ENCODE assay signal across 28 mouse cellular contexts in the genomic region with DNA sequence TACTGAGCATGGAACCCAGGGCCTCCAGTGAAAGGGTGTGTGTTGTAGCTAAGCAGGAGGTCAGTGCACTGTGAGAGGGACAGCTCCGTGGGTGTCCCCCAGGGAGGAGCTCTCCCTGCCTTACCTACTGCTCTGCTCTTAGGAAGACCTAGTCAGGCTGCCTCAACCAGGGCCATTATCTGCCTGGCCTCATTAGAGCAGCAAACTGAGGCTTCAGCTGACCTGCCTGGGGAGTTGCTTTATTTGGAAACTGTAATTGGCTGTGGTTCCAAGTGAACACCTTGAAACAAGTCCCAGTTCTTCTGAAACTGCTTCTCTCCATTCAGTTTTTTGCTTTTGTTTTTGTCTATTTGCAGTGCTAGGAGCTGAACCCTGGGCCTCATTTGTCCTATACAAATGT. TPM values are rescaled to one million over a fixed set of nuclear protein-coding genes. Genes with fewer than 3 reads are reported as not detected.
A peak's percentile ranks its signal among the peaks of the same experiment; 100 is the strongest.
DNase-seq lines count a peak whose midpoint lies in the region; ATAC-seq lines count a peak whose summit lies in the region.
"Had no signal": no experiment of that assay in that cellular context is flagged by ENCODE, and none has a peak within 500 bp of the region (broad histone marks: within the 10 kb centered on the region; RNA-seq: fewer than 3 reads in every experiment).

No protein-coding gene starts in this region.

- no peaks in the 10 kb centered on the region for H3K27me3 ChIP-seq in erythroblast, embryonic 14.5 days (ENCODE audit: control insufficient read depth)
- H3K27me3 ChIP-seq in megakaryocyte, embryonic 14.5 days (replicated peaks): no peaks in the 10 kb centered on the region
- no peaks in the 10 kb centered on the region for H3K27me3 ChIP-seq in liver, embryonic 12.5 days (replicated peaks)
- no peaks in the 10 kb centered on the region for H3K27me3 ChIP-seq in midbrain, embryonic 15.5 days (replicated peaks)
- H3K27me3 ChIP-seq: CH12.LX; forebrain, embryonic 12.5 days; intestine, embryonic 15.5 days; neural tube, embryonic 15.5 days; Patski had no signal

- peak overlapping the region; percentile 35 for H3K4me3 ChIP-seq in erythroblast, embryonic 14.5 days (replicated peaks)
- peak overlapping the region; percentile 31 for H3K4me3 ChIP-seq in megakaryocyte, embryonic 14.5 days (replicated peaks)
- H3K4me3 ChIP-seq in liver, embryonic 12.5 days: 0 out of 2 replicates have a peak overlapping the region, but pooled peaks have one; percentile 2
- H3K4me3 ChIP-seq in midbrain, embryonic 15.5 days: no peak overlapping the region
- H3K4me3 ChIP-seq: forebrain, embryonic 12.5 days; hindbrain, embryonic 10.5 days; intestine, embryonic 15.5 days; midbrain, embryonic 10.5 days; neural tube, embryonic 15.5 days had no signal

- WGBS in liver, embryonic 12.5 days (ENCODE audit: insufficient replicate concordance): 45% methylated on average over 1 of the region's 1 CpGs
- 82% methylated on average over 1 of the region's 1 CpGs for WGBS in midbrain, embryonic 15.5 days

- no peak for ATAC-seq in erythroblast, adult 5-6 weeks (replicated peaks; ENCODE audit: low FRiP score, poor library complexity, severe bottlenecking)
- no peak for ATAC-seq in megakaryocyte, adult 5-6 weeks (ENCODE audit: poor library complexity, severe bottlenecking)
- ATAC-seq in liver, embryonic 12.5 days: no peak
- no peak for ATAC-seq in midbrain, embryonic 15.5 days (replicated peaks)
- ATAC-seq: hindbrain, embryonic 16.5 days; intestine, embryonic 15.5 days; Patski had no signal

- H3K4me1 ChIP-seq in erythroblast, embryonic 14.5 days (ENCODE audit: control insufficient read depth): peaks cover 85% of the 10 kb centered on the region
- peaks cover 70% of the 10 kb centered on the region for H3K4me1 ChIP-seq in megakaryocyte, embryonic 14.5 days
- H3K4me1 ChIP-seq in liver, embryonic 12.5 days: peaks cover 78% of the 10 kb centered on the region
- no peaks in the 10 kb centered on the region for H3K4me1 ChIP-seq in midbrain, embryonic 15.5 days
- H3K4me1 ChIP-seq: forebrain, embryonic 12.5 days; hindbrain, embryonic 10.5 days; intestine, embryonic 15.5 days; midbrain, embryonic 10.5 days; neural tube, embryonic 15.5 days had no signal

- peak overlapping the region; percentile 86 for H3K27ac ChIP-seq in liver, embryonic 12.5 days
- H3K27ac ChIP-seq in midbrain, embryonic 15.5 days: no peak overlapping the region
- H3K27ac ChIP-seq: forebrain, embryonic 12.5 days; hindbrain, embryonic 10.5 days; intestine, embryonic 15.5 days; midbrain, embryonic 10.5 days; neural tube, embryonic 15.5 days had no signal

- no peak for DNase-seq in right cerebral cortex, postnatal 36 days (ENCODE audit: low spot score in 2 of 2)
- DNase-seq in yolk sac, embryonic 10.5 days (ENCODE audit: low spot score): no peak
- DNase-seq: adrenal gland, adult 2 months; kidney, adult 8-10 months; kidney, postnatal 10 days; lung, postnatal 4 days; right cerebral cortex, adult 18-20 months; thymus, adult 18-20 months; thymus, postnatal 36 days had no signal

- H3K4me2 ChIP-seq in liver, embryonic 12.5 days: peak overlapping the region; percentile 45
- H3K4me2 ChIP-seq in midbrain, embryonic 15.5 days: no peak overlapping the region
- H3K4me2 ChIP-seq: forebrain, embryonic 12.5 days; intestine, embryonic 15.5 days; neural tube, embryonic 15.5 days had no signal

- H3K9ac ChIP-seq in liver, embryonic 12.5 days: peak overlapping the region; percentile 53
- no peak overlapping the region for H3K9ac ChIP-seq in midbrain, embryonic 15.5 days
- H3K9ac ChIP-seq: forebrain, embryonic 12.5 days; intestine, embryonic 15.5 days; neural tube, embryonic 15.5 days had no signal

- H3K36me3 ChIP-seq in erythroblast, embryonic 14.5 days (ENCODE audit: control insufficient read depth): peaks cover 99% of the 10 kb centered on the region
- peaks cover 77% of the 10 kb centered on the region for H3K36me3 ChIP-seq in megakaryocyte, embryonic 14.5 days (replicated peaks; ENCODE audit: low read length)
- peaks cover 99% of the 10 kb centered on the region for H3K36me3 ChIP-seq in liver, embryonic 12.5 days
- H3K36me3 ChIP-seq in midbrain, embryonic 15.5 days (replicated peaks): 0 out of 2 replicates have a peak, but pooled peaks cover 7% of the 10 kb centered on the region
- H3K36me3 ChIP-seq: intestine, embryonic 15.5 days had no signal

- H3K9me3 ChIP-seq in erythroblast, embryonic 14.5 days (ENCODE audit: control insufficient read depth, low read length): no peaks in the 10 kb centered on the region
- no peaks in the 10 kb centered on the region for H3K9me3 ChIP-seq in megakaryocyte, embryonic 14.5 days
- no peaks in the 10 kb centered on the region for H3K9me3 ChIP-seq in liver, embryonic 12.5 days (replicated peaks)
- no peaks in the 10 kb centered on the region for H3K9me3 ChIP-seq in midbrain, embryonic 15.5 days
- H3K9me3 ChIP-seq: forebrain, embryonic 12.5 days; G1E; hindbrain, embryonic 10.5 days; intestine, embryonic 15.5 days; midbrain, embryonic 10.5 days; neural tube, embryonic 15.5 days had no signal

RNA-seq across cellular contexts. Expression of gene Ptdss2, which starts 23.2 kb away (rescaled TPM):
- polyA plus RNA-seq in erythroblast, embryonic 14.5 days (2012): 148 and 156 TPM in 2 replicates
- 123 and 158 TPM in 2 replicates for total RNA-seq in erythroblast, adult 5-6 weeks (2015; ENCODE audit: low replicate concordance)
- total RNA-seq in erythroblast, adult 5-6 weeks (2017; ENCODE audit: low replicate concordance): 153 and 164 TPM in 2 replicates
- 32.9 and 81.5 TPM in 2 replicates for polyA plus RNA-seq in megakaryocyte, embryonic 14.5 days (2012; ENCODE audit: insufficient read depth, low replicate concordance)
- 7.1 and 10.2 TPM in 2 replicates for total RNA-seq in megakaryocyte, adult 5-6 weeks (2015)
- 1.9 and 2.6 TPM in 2 replicates for total RNA-seq in megakaryocyte, adult 5-6 weeks (2017)
- polyA plus RNA-seq in liver, embryonic 12.5 days (2016; fragmentation: Nextera tagmentation; extraction: Ambion mirVana): 159 and 164 TPM in 2 replicates
- polyA plus RNA-seq in midbrain, embryonic 15.5 days (2015; fragmentation: Nextera tagmentation; extraction: Ambion mirVana): 83.3 and 86.2 TPM in 2 replicates

RNA-seq across cellular contexts. Expression of gene Rnh1, which starts 27.3 kb away (rescaled TPM):
- 0.48 and 1.5 TPM in 2 replicates for polyA plus RNA-seq in erythroblast, embryonic 14.5 days (2012)
- 11.9 and 13.8 TPM in 2 replicates for total RNA-seq in erythroblast, adult 5-6 weeks (2015; ENCODE audit: low replicate concordance)
- 15.1 and 15.7 TPM in 2 replicates for total RNA-seq in erythroblast, adult 5-6 weeks (2017; ENCODE audit: low replicate concordance)
- polyA plus RNA-seq in megakaryocyte, embryonic 14.5 days (2012; ENCODE audit: insufficient read depth, low replicate concordance): 26.5 and 43.0 TPM in 2 replicates
- total RNA-seq in megakaryocyte, adult 5-6 weeks (2015): 70.5 and 86.8 TPM in 2 replicates
- 74.2 and 94.3 TPM in 2 replicates for total RNA-seq in megakaryocyte, adult 5-6 weeks (2017)
- polyA plus RNA-seq in liver, embryonic 12.5 days (2016; fragmentation: Nextera tagmentation; extraction: Ambion mirVana): 55.0 and 65.0 TPM in 2 replicates
- polyA plus RNA-seq in midbrain, embryonic 15.5 days (2015; fragmentation: Nextera tagmentation; extraction: Ambion mirVana): 40.6 and 44.4 TPM in 2 replicates

RNA-seq across cellular contexts. Expression of gene Ano9, which starts 27.8 kb away (rescaled TPM):
- not detected in 2 replicates for polyA plus RNA-seq in erythroblast, embryonic 14.5 days (2012)
- not detected in 2 replicates for total RNA-seq in erythroblast, adult 5-6 weeks (2015; ENCODE audit: low replicate concordance)
- not detected in 2 replicates for total RNA-seq in erythroblast, adult 5-6 weeks (2017; ENCODE audit: low replicate concordance)
- polyA plus RNA-seq in megakaryocyte, embryonic 14.5 days (2012; ENCODE audit: insufficient read depth, low replicate concordance): not detected in 2 replicates
- total RNA-seq in megakaryocyte, adult 5-6 weeks (2015): not detected in 2 replicates
- total RNA-seq in megakaryocyte, adult 5-6 weeks (2017): not detected in 2 replicates
- 0.15 and 0.19 TPM in 2 replicates for polyA plus RNA-seq in liver, embryonic 12.5 days (2016; fragmentation: Nextera tagmentation; extraction: Ambion mirVana)
- polyA plus RNA-seq in midbrain, embryonic 15.5 days (2015; fragmentation: Nextera tagmentation; extraction: Ambion mirVana): 0.36 and 0.42 TPM in 2 replicates
- total RNA-seq: gastrocnemius, postnatal 4 days; layer of hippocampus, adult 18-20 months; left cerebral cortex, postnatal 36 days had no signal
- polyA plus RNA-seq: cortical plate, adult 2 months; G1E had no signal

RNA-seq across cellular contexts. Expression of gene Sigirr, which starts 45.0 kb away (rescaled TPM):
- 0.16 and 0.19 TPM in 2 replicates for polyA plus RNA-seq in erythroblast, embryonic 14.5 days (2012)
- 4.2 TPM in 1 of 2 replicates, not detected in the other for total RNA-seq in erythroblast, adult 5-6 weeks (2015; ENCODE audit: low replicate concordance)
- 2.8 and 4.4 TPM in 2 replicates for total RNA-seq in erythroblast, adult 5-6 weeks (2017; ENCODE audit: low replicate concordance)
- polyA plus RNA-seq in megakaryocyte, embryonic 14.5 days (2012; ENCODE audit: insufficient read depth, low replicate concordance): 41.8 and 92.9 TPM in 2 replicates
- 7.5 and 9.3 TPM in 2 replicates for total RNA-seq in megakaryocyte, adult 5-6 weeks (2015)
- total RNA-seq in megakaryocyte, adult 5-6 weeks (2017): 7.7 and 8.2 TPM in 2 replicates
- 16.0 and 16.5 TPM in 2 replicates for polyA plus RNA-seq in liver, embryonic 12.5 days (2016; fragmentation: Nextera tagmentation; extraction: Ambion mirVana)
- 2.3 and 2.7 TPM in 2 replicates for polyA plus RNA-seq in midbrain, embryonic 15.5 days (2015; fragmentation: Nextera tagmentation; extraction: Ambion mirVana)

RNA-seq across cellular contexts. Expression of gene Hras, which starts 48.4 kb away (rescaled TPM):
- 34.0 and 43.9 TPM in 2 replicates for polyA plus RNA-seq in erythroblast, embryonic 14.5 days (2012)
- total RNA-seq in erythroblast, adult 5-6 weeks (2015; ENCODE audit: low replicate concordance): 3.8 and 24.9 TPM in 2 replicates
- 11.4 and 20.8 TPM in 2 replicates for total RNA-seq in erythroblast, adult 5-6 weeks (2017; ENCODE audit: low replicate concordance)
- 51.3 and 84.0 TPM in 2 replicates for polyA plus RNA-seq in megakaryocyte, embryonic 14.5 days (2012; ENCODE audit: insufficient read depth, low replicate concordance)
- total RNA-seq in megakaryocyte, adult 5-6 weeks (2015): 29.0 and 40.0 TPM in 2 replicates
- 20.7 and 27.1 TPM in 2 replicates for total RNA-seq in megakaryocyte, adult 5-6 weeks (2017)
- 124 and 125 TPM in 2 replicates for polyA plus RNA-seq in liver, embryonic 12.5 days (2016; fragmentation: Nextera tagmentation; extraction: Ambion mirVana)
- 181 and 195 TPM in 2 replicates for polyA plus RNA-seq in midbrain, embryonic 15.5 days (2015; fragmentation: Nextera tagmentation; extraction: Ambion mirVana)

Comparison
In these comparisons a context has a peak if more than half of its experiments do, and no peak if none do; other contexts are left out.
1. RNA of gene Rnh1, which starts 27.3 kb away (polyA plus RNA-seq): 55.0 to 65.0 TPM in liver, embryonic 12.5 days, 40.6 to 44.4 TPM in midbrain, embryonic 15.5 days and 26.5 to 43.0 TPM in megakaryocyte, embryonic 14.5 days; 0.48 to 1.5 TPM in erythroblast, embryonic 14.5 days; every median in the first group is over 10 times any median in the second.